Mouse (Mus musculus) embryonic fibroblast, embryonic 13.5 days (primary cell): ENCODE measurements around the gene Mesp2.

Experiments
- CTCF ChIP-seq: IDR thresholded peaks from 2 replicates; pipeline ENCODE4 v1.5.1; 2011; ENCODE audit warnings: mild to moderate bottlenecking, control low read depth, low read length, moderate library complexity, borderline replicate concordance; ENCODE audit not compliant: insufficient read depth
- POLR2A ChIP-seq: IDR thresholded peaks from 2 replicates; pipeline ENCODE4 v1.6.1; 2011; ENCODE audit warnings: low read depth, mild to moderate bottlenecking, control low read depth, low read length, moderate library complexity

DNA sequence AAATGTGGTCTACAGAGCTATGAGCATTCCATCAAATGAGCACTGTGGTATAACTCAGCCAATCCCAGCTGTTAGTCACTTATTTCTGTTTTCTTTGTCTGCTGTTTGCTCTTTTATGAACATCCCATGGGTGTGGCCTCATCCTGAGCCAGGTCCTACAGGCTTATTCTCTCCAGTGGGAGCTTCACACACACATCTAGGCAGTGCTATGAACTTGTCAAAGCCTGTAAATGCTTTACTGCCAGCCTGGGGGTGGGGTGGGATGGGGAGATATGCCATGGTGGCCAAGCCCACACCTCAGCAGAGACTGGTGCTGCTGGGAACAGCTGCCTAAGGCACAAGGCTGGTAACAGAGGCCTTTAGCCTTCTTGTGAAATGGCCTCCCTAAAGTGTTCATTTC is 22.5 kb downstream of the Mesp2 start:
- TF ChIP-seq CTCF, result no peak
- no peak for TF ChIP-seq POLR2A
